Mouse (Mus musculus) layer of hippocampus, adult 2 months (tissue): ENCODE measurements at regions not wholly inside any gene's neighbourhood (a gene's known extent, or its start where the extent isn't known, plus 50 kb on each side); places are given as distances from the start of the nearest gene placed in this dataset.
"Not testable (repeated sequence)": the region's sequence is repeated elsewhere in the genome, so short reads cannot be mapped to it uniquely, and the experiment has no call there.

Source experiments
- DNase-seq, 2 experiments: peaks; one replicate each; pipeline ENCODE4 v3.0.0; 2022; ENCODE audit warnings: low spot score in 2 of 2
- H3K27ac ChIP-seq: fragments of 200-600 bp; 2 replicates; pipeline ENCODE4 v1.8.1; 2022
- H3K4me3 ChIP-seq: fragments of 200-600 bp; 2 replicates; pipeline ENCODE4 v1.8.1; 2022; ENCODE audit warnings: mild to moderate bottlenecking
- CTCF ChIP-seq: fragments of 200-600 bp; conservative IDR thresholded peaks from 2 replicates; pipeline ENCODE4 v1.8.1; 2022; ENCODE audit warnings: antibody characterized with exemption, mild to moderate bottlenecking, moderate library complexity

- peak; percentile 55 for TF ChIP-seq CTCF
- no peak for DNase-seq
- no peak overlapping the region for H3K27ac ChIP-seq
- no peak overlapping the region for H3K4me3 ChIP-seq
Observed at GRCm38 (mm10) chr5:129256136-129256535, 159.6 kb downstream of the Adgrd1 start.

GRCm38 (mm10) chr5:129257206-129257605 is 160.7 kb downstream of the Adgrd1 start:
- Histone ChIP-seq H3K27ac (no peak overlapping the region), H3K4me3 (no peak overlapping the region)
- no peak for DNase-seq
- no peak for TF ChIP-seq CTCF

GRCm38 (mm10) chr5:129260689-129261088 is 164.1 kb downstream of the Adgrd1 start:
- no peak for TF ChIP-seq CTCF
- no peak for DNase-seq
- H3K27ac ChIP-seq = no peak overlapping the region
- H3K4me3 ChIP-seq = no peak overlapping the region

GRCm38 (mm10) chr5:129263118-129263517 is 166.6 kb downstream of the Adgrd1 start:
- no peak overlapping the region for H3K4me3 ChIP-seq
- no peak for DNase-seq
- TF ChIP-seq CTCF = no peak
- no peak overlapping the region for H3K27ac ChIP-seq

GRCm38 (mm10) chr5:129264363-129264762 is 167.8 kb downstream of the Adgrd1 start:
- TF ChIP-seq CTCF = no peak
- H3K27ac ChIP-seq = no peak overlapping the region
- no peak overlapping the region for H3K4me3 ChIP-seq
- DNase-seq = no peak

GRCm38 (mm10) chr5:129268456-129268855 is 171.9 kb downstream of the Adgrd1 start:
- peak in 1 of 2 experiments; percentile 17 for DNase-seq
- H3K27ac ChIP-seq = no peak overlapping the region
- H3K4me3 ChIP-seq = no peak overlapping the region
- no peak for TF ChIP-seq CTCF

- no peak for DNase-seq
- Histone ChIP-seq H3K4me3 (no peak overlapping the region), H3K27ac (no peak overlapping the region)
- no peak for TF ChIP-seq CTCF
Observed at GRCm38 (mm10) chr5:129270051-129270472, 173.5 kb downstream of the Adgrd1 start.

GRCm38 (mm10) chr5:129281406-129281805 is 184.9 kb downstream of the Adgrd1 start:
- DNase-seq = no peak
- no peak for TF ChIP-seq CTCF
- Histone ChIP-seq H3K27ac (no peak overlapping the region), H3K4me3 (no peak overlapping the region)

GRCm38 (mm10) chr5:129282133-129282532 is 185.6 kb downstream of the Adgrd1 start:
- Histone ChIP-seq H3K27ac (no peak overlapping the region), H3K4me3 (no peak overlapping the region)
- no peak for DNase-seq
- TF ChIP-seq CTCF = no peak

GRCm38 (mm10) chr5:129282826-129283225 is 186.3 kb downstream of the Adgrd1 start:
- Histone ChIP-seq H3K27ac (no peak overlapping the region), H3K4me3 (no peak overlapping the region)
- DNase-seq = no peak
- no peak for TF ChIP-seq CTCF

- DNase-seq = no peak
- no peak for TF ChIP-seq CTCF
- Histone ChIP-seq H3K4me3 (no peak overlapping the region), H3K27ac (no peak overlapping the region)
Observed at GRCm38 (mm10) chr5:129287481-129287880, 190.9 kb downstream of the Adgrd1 start.

- not testable (repeated sequence) for H3K4me3 ChIP-seq, H3K27ac ChIP-seq, DNase-seq
Observed at GRCm38 (mm10) chr5:129292821-129293220, 196.3 kb downstream of the Adgrd1 start.

- not testable (repeated sequence) for H3K4me3 ChIP-seq, H3K27ac ChIP-seq
- DNase-seq = peak; percentile 16 to 19
Observed at GRCm38 (mm10) chr5:129294861-129295542, 198.5 kb downstream of the Adgrd1 start.

GRCm38 (mm10) chr5:129297657-129298349 is 201.3 kb downstream of the Adgrd1 start:
- no peak overlapping the region for H3K27ac ChIP-seq
- no peak for TF ChIP-seq CTCF
- H3K4me3 ChIP-seq = no peak overlapping the region
- DNase-seq = peak in 1 of 2 experiments; percentile 24
